Mouse (Mus musculus) layer of hippocampus, postnatal 14 days (tissue): ENCODE measurements at regions not wholly inside any gene's neighbourhood (a gene's known extent, or its start where the extent isn't known, plus 50 kb on each side); places are given as distances from the start of the nearest gene placed in this dataset.

Experiments used
- DNase-seq, 2 experiments: peaks; one replicate each; pipeline ENCODE4 v3.0.0; 2021 to 2022; ENCODE audit warnings: low spot score in 2 of 2, mixed read lengths in 1 of 2

DNA sequence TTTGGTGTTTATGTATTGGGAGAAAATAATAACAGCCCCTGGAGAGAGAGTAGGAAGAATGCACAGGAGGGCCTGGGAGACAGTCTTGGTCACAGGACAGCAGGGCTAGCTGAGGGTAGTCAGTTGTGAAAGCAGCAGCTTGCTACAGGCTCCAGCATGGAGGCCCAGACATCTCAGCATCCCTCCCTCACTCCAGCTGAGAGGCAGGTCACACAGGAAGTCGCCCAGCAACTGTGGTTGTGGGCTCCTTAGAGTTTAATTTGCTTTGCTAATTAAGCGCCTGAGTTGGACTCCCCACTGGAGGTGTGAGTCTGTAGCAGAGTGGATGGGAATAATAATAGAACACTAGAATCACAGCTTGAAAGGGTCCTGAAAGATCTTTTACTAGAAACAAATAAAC lies 436.0 kb downstream of the Cdk5rap2 start:
- DNase-seq, result no peak

DNA sequence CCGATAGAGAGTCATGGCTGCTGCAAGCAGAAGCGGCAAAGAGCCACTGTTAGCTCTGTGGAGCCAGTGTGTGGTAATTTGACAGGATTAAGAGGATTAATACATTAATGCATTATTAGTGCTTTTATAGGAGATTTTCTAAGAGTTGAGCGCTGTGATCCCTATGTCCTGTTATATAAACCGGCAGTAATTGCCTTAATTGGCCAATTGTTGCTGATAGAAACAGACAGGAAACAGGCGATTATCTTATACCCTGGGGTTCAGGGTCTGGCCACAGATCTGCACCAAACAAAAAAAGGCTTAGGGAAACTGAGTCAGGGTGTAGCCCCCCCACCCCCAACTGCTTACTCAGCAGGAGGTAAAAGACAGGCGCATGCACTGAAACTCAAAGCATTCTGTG lies 436.7 kb downstream of the Cdk5rap2 start:
- DNase-seq, result no peak

GRCm38 (mm10) chr4:69971721-69972120 lies 438.5 kb downstream of the Cdk5rap2 start:
- no peak for DNase-seq

DNA sequence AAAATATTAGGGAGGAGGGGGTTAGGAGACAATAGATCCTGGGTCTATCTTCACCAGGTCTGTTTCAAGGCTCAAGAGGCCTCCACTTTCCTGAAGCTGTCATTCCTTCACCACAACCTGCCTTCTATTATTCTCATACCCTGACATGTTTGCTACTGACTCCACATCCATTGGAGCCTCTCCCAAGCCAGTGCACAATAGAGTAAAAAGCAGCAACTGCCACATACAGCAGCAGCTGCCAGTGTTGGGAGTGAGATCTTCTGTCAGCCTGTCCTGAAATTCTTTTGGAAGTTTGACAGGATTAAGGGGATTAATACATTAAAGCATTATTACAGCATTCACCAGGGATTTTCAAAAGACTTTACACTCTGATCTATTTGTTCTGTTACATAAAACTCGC lies 441.8 kb downstream of the Cdk5rap2 start:
- DNase-seq, result peak in 1 of 2 experiments; percentile 10
